Mouse (Mus musculus): Measurements from ENCODE around the gene Fcgbp. TPM values are rescaled to one million over a fixed set of nuclear protein-coding genes. Genes with fewer than 3 reads are reported as not detected.

Gene Fcgbp
- polyA plus RNA-seq, 1 experiment: not detected

GRCm38 (mm10) chr7:28165406-28165805, 94.4 kb downstream of the Fcgbp start:
- Histone ChIP-seq H3K4me3 (ENCODE audit: insufficient read depth, low read depth, low read length) (no peak overlapping the region), H3K27ac (ENCODE audit: insufficient read depth, low read depth, low read length) (no peak overlapping the region), H3K4me1 (ENCODE audit: control insufficient read depth, insufficient read depth, low read length) (peaks cover 2% of the 10 kb centered on the region; the same call in 1 of the 2 replicates)
- TF ChIP-seq POLR2A (IDR thresholded peaks at IDR 0.05; ENCODE audit: insufficient read depth, low read depth, low read length): no peak
- no peak for TF ChIP-seq CTCF (IDR thresholded peaks at IDR 0.05; ENCODE audit: insufficient read depth, low read depth, low read length)
- 80% methylated on average over 6 of the region's 6 CpGs for WGBS

- Histone ChIP-seq H3K4me1 (ENCODE audit: control insufficient read depth, insufficient read depth, low read length) (peaks cover 6% of the 10 kb centered on the region; the same call in 1 of the 2 replicates), H3K27ac (ENCODE audit: insufficient read depth, low read depth, low read length) (no peak overlapping the region), H3K4me3 (ENCODE audit: insufficient read depth, low read depth, low read length) (peak overlapping the region; percentile 40)
- WGBS: 5% methylated on average over 9 of the region's 9 CpGs
- TF ChIP-seq POLR2A (IDR thresholded peaks at IDR 0.05; ENCODE audit: insufficient read depth, low read depth, low read length): no peak
- peak; percentile 46; the same call in 1 of the 2 replicates for TF ChIP-seq CTCF (IDR thresholded peaks at IDR 0.05; ENCODE audit: insufficient read depth, low read depth, low read length)
These were observed 97.5 kb downstream of the Fcgbp start for GRCm38 (mm10) chr7:28168320-28169115.

- under 1% methylated on average over 80 of the region's 80 CpGs for WGBS
- Histone ChIP-seq H3K27ac (ENCODE audit: insufficient read depth, low read depth, low read length) (peak within 1 kb of the TSS; percentile 82), H3K4me3 (ENCODE audit: insufficient read depth, low read depth, low read length) (peak within 1 kb of the TSS; percentile 97), H3K4me1 (ENCODE audit: control insufficient read depth, insufficient read depth, low read length) (peaks cover 6% of the 10 kb centered on the region; the same call in 1 of the 2 replicates)
- no peak for TF ChIP-seq CTCF (IDR thresholded peaks at IDR 0.05; ENCODE audit: insufficient read depth, low read depth, low read length)
- TF ChIP-seq POLR2A (IDR thresholded peaks at IDR 0.05; ENCODE audit: insufficient read depth, low read depth, low read length): peak; percentile 58; the same call in 1 of the 2 replicates
These were observed 98.7 kb downstream of the Fcgbp start, which contains the start of gene Fbl for GRCm38 (mm10) chr7:28169489-28170422. Fbl (plus strand) TSS chr7:28169710.

Other genes with a start within 250 kb of the Fcgbp start
- gene Zfp59, start 232.6 kb upstream of the Fcgbp start, polyA plus RNA-seq (2012; ENCODE audit: insufficient read depth, insufficient read length, low replicate concordance, missing spikeins): not detected in 2 replicates
- not detected in 2 replicates for gene Zfp607a, start 213.7 kb upstream of the Fcgbp start, polyA plus RNA-seq (2012; ENCODE audit: insufficient read depth, insufficient read length, low replicate concordance, missing spikeins)
- gene Zfp974, start 141.8 kb upstream of the Fcgbp start, polyA plus RNA-seq (2012; ENCODE audit: insufficient read depth, insufficient read length, low replicate concordance, missing spikeins): not detected in 2 replicates
- gene Zfp780b, start 92.1 kb upstream of the Fcgbp start, polyA plus RNA-seq (2012; ENCODE audit: insufficient read depth, insufficient read length, low replicate concordance, missing spikeins): not detected in 2 replicates
- gene Zfp850, start 57.1 kb upstream of the Fcgbp start, polyA plus RNA-seq (2012; ENCODE audit: insufficient read depth, insufficient read length, low replicate concordance, missing spikeins): not detected in 2 replicates
- 468 TPM in 1 of 2 replicates, not detected in the other for gene Psmc4, start 21.1 kb upstream of the Fcgbp start, polyA plus RNA-seq (2012; ENCODE audit: insufficient read depth, insufficient read length, low replicate concordance, missing spikeins)
- not detected in 2 replicates for gene 9530053A07Rik, start 58.2 kb downstream of the Fcgbp start, polyA plus RNA-seq (2012; ENCODE audit: insufficient read depth, insufficient read length, low replicate concordance, missing spikeins)
- not detected in 2 replicates for gene Fbl, start 98.5 kb downstream of the Fcgbp start, polyA plus RNA-seq (2012; ENCODE audit: insufficient read depth, insufficient read length, low replicate concordance, missing spikeins)
- gene Dyrk1b, start 108.2 kb downstream of the Fcgbp start, polyA plus RNA-seq (2012; ENCODE audit: insufficient read depth, insufficient read length, low replicate concordance, missing spikeins): not detected in 2 replicates
- gene Eid2, start 196.6 kb downstream of the Fcgbp start, polyA plus RNA-seq (2012; ENCODE audit: insufficient read depth, insufficient read length, low replicate concordance, missing spikeins): not detected in 2 replicates
- not detected in 2 replicates for gene Eid2b, start 206.5 kb downstream of the Fcgbp start, polyA plus RNA-seq (2012; ENCODE audit: insufficient read depth, insufficient read length, low replicate concordance, missing spikeins)
- gene Selenov, start 219.9 kb downstream of the Fcgbp start, polyA plus RNA-seq (2012; ENCODE audit: insufficient read depth, insufficient read length, low replicate concordance, missing spikeins): not detected in 2 replicates
- not detected in 2 replicates for gene Dll3, start 231.0 kb downstream of the Fcgbp start, polyA plus RNA-seq (2012; ENCODE audit: insufficient read depth, insufficient read length, low replicate concordance, missing spikeins)
- gene Timm50, start 240.8 kb downstream of the Fcgbp start, polyA plus RNA-seq (2012; ENCODE audit: insufficient read depth, insufficient read length, low replicate concordance, missing spikeins): not detected in 2 replicates